Mouse (Mus musculus) bone marrow macrophage, adult 2 months (primary cell): ENCODE measurements around the gene Gin1.

ENCODE experiments used
- CTCF ChIP-seq: IDR thresholded peaks from 2 replicates; pipeline ENCODE4 v1.5.1; 2012; ENCODE audit warnings: low read depth, mild to moderate bottlenecking, low read length, moderate library complexity
- POLR2A ChIP-seq: IDR thresholded peaks from 2 replicates; pipeline ENCODE4 v1.6.1; 2012; ENCODE audit warnings: mild to moderate bottlenecking, low read depth, low read length, borderline replicate concordance

- TF ChIP-seq CTCF (no peak), POLR2A (no peak)
Measured at GRCm38 (mm10) chr1:97785685-97786393, 15.9 kb downstream of the Gin1 start.
